Mouse (Mus musculus): Measurements from ENCODE around the gene Trabd.

Trabd gene

GRCm38 (mm10) chr15:89076156-89076731 is 1.3 kb downstream of the Trabd start:
- DNase-seq (ENCODE audit: low spot score in 2 of 2) = peak in 1 of 2 experiments; percentile 45

GRCm38 (mm10) chr15:89078208-89078836 is 3.4 kb downstream of the Trabd start:
- no peak for DNase-seq (ENCODE audit: low spot score in 2 of 2)

- DNase-seq (ENCODE audit: low spot score in 2 of 2) = no peak
These were observed 9.0 kb downstream of the Trabd start for GRCm38 (mm10) chr15:89083906-89084305.

GRCm38 (mm10) chr15:89084826-89085225 is 9.9 kb downstream of the Trabd start:
- no peak for DNase-seq (ENCODE audit: low spot score in 2 of 2)

DNA sequence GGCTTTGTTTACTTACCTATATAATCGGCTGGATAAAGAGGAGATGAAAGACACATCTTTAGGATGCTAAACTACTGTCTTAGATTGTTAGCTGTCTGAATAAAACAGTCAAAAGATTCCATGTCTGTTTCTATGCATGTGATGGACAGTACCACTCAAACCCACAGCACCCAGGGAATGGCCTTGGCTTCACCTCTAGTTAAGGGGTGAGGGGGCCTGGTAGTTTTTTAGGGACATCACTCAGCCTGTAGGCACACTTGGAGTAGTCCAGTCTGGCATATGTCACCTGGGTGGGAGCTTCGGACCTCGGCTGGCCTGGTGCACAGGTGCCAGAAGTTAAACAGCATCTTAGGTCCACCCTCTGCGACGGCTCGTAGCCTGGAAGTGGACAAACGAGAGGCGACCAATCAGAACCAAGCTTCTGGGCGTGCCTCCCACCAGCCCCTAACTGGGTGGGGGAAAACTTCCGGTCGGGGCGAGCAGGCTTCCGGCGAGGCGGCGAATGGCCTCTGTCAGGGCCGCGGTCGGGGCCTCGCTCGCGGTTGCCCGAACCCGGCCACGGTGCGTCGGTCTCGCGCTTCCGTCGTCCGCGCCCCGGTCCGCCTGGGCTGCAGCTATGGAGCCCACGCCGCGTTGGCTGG is 13.8 kb downstream of the Trabd start, which contains the start of gene Selenoo:
TSS of gene Selenoo (plus strand) at position 478 of the 641 bp plus-strand sequence.
- peak; percentile 90 for DNase-seq (ENCODE audit: low spot score in 2 of 2)

- DNase-seq (ENCODE audit: low spot score in 2 of 2) = no peak
These were observed 14.5 kb downstream of the Trabd start for GRCm38 (mm10) chr15:89089248-89090051.

DNA sequence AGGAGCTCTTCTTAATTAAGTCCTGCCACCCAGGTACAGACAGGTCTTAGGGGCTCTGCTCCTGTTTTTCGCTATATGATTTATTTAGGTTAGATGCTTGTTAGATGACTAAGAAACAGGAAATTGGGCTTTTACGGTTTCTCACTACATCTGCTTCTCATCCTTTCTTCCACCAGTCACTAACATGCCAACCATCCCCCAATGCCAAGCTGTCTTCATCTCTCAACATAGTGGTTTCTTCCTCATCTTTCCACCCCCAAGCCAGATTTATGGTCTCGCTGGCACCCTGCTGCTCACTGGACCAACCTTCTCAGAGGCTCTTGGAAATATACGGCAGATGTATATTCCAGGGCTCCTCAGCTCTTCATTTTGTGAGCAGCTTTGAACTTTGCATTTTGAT is 15.7 kb downstream of the Trabd start:
- no peak for DNase-seq (ENCODE audit: low spot score in 2 of 2)

DNA sequence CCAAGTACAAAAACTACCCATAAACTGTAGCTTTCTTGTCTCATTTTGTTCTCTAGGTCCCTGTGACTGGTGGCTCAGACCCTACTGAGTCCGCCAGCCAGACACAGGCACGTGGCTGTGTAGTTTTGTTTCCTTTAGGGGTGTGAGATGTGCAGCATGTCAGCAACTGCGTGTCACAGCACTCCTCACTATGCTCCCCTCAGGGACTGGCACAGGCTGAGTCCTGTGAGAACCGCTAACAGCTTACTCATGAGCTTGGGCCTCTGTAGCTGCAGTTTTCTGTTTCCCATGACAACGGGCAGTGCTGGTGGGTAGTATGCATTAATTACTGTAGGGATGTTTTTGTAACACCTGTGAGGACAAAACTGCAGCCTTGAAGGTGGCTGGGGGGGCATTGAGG is 17.3 kb downstream of the Trabd start:
- DNase-seq (ENCODE audit: low spot score in 2 of 2) = no peak

DNA sequence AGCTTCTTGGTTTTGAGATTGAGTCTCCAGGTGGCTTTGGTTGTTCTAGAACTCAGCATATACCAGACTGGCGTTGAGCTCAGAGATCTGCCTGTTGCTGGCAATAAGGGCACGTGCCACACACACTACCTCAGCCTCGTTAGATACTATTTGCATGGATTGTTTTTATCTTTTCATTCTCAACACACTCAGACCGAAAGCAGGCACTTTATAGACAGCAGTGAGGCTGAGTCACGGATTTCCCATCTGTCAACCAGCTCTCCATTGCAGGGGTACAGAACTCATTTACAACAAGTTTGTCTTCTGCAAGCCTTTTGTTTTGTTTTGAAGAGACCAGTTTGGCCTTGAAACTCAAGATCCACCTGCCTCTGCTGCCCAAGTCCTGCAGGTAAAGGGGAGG is 22.5 kb downstream of the Trabd start:
- DNase-seq (ENCODE audit: low spot score in 2 of 2) = no peak

DNA sequence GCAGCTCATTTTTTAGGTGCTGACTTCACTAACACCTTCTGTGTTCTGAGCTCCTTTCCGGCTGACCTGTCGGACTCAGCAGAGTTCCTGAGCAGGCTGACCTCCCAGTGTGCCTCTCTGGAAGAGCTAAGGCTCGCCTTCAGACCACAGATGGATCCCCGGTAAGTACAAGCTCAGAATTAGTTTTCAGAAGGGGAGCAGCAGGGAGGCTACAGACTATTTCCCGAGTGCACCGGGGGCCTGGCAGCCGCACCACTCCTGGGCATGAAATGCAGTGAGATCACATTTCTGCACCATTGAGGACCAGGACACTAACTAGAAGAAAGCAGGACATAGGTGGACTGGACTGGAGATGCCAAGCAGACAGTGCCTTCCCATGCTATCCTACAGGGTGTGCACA is 23.7 kb downstream of the Trabd start:
- DNase-seq (ENCODE audit: low spot score in 2 of 2) = no peak

DNA sequence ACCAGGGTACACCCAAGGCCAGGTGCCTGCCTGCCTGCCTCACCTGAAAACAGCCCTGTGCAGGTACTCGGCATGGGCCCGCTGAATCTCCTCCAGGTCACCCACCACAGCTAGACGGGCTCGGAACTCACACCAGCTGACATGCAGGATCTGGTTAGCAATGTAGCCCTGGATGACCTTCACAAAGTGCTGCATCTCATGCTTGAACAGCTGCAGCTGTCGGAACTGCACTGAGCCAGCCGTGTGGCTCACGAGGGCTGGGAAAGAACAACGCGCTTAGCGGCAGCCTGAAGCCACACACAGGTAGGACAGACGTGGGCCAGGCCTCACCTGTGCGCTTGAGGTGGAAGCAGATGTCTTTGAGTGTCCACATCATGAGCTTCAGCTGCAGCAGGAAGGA is 25.9 kb downstream of the Trabd start:
- DNase-seq (ENCODE audit: low spot score in 2 of 2) = no peak

DNA sequence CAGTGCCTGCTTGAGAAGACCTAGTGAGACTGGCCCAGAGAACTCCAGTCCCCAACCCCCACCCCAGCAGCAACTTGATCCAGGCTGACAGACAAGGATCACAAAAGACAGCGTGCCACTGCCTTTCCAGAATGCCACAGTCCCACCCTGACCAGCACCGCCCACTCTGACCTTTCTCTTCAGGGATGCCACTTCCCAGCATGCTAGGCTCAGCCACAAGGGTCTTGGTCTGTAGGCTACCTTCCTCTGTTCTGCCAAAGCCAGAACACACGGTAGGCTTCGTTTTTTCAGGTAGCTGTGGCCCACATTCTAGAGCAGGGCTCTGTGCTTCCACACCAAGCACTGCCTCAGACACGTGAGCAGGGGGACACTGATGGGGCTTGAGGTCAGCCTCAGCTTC is 27.7 kb downstream of the Trabd start:
- no peak for DNase-seq (ENCODE audit: low spot score in 2 of 2)

DNA sequence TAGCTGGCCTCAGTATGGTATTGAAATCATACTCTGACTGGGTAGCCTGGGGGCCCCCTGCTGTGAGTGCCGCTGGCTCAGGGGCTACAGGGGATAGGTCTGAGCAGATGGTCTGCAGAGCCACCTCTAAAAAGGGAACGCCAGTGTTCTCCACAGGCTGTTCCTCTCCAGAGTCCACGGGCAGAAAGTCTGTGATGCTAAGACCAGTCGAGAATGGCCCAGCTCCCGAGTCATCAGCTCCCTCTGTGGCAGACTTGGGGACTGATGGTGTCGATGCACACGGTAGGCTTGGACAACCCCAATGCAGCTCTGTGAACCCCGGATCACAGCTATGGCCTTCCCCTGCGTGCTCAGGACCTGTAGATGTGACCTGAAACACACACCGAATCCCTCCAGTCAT is 29.0 kb downstream of the Trabd start:
- no peak for DNase-seq (ENCODE audit: low spot score in 2 of 2)

DNA sequence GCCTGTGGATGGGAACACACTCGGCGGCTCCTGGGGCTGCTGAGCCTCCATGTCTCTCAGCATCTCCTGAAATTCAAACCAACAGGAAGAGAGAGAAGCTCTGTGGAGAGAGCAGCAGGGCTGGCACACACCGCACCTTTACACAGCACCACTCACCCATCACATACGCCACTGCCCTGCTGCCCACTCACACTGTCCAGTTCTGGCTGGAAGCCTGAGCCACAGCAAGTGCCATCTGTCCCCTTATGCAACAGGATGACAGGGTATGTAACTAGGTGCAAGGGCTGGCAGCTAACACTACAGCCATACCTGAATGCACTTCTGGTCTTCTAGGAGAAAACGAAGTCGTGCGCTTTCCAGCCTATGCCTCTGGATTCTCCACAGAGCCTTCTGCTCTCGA is 29.5 kb downstream of the Trabd start:
- DNase-seq (ENCODE audit: low spot score in 2 of 2) = peak; percentile 59 to 76

- peak; percentile 46 to 65 for DNase-seq (ENCODE audit: low spot score in 2 of 2)
These were observed 31.1 kb downstream of the Trabd start for GRCm38 (mm10) chr15:89106073-89106472.

DNA sequence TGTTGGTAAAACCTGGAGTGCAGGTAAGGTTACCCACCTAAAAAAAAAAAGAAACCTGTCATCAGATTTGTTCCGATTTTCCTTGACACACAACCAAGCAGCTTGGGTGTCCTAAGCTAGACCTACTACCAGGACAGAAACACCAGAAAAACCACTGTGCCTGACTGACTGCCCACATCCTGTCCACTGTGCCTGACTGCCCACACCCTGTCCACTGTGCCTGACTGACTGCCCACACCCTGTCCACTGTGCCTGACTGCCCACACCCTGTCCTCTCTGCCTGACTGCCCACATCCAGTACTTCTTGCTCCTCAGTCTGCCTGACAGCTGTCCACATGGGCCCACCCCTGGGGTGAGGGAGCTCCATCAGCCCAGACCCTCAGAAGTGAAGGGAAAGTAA is 32.1 kb downstream of the Trabd start:
- DNase-seq (ENCODE audit: low spot score in 2 of 2) = no peak

DNA sequence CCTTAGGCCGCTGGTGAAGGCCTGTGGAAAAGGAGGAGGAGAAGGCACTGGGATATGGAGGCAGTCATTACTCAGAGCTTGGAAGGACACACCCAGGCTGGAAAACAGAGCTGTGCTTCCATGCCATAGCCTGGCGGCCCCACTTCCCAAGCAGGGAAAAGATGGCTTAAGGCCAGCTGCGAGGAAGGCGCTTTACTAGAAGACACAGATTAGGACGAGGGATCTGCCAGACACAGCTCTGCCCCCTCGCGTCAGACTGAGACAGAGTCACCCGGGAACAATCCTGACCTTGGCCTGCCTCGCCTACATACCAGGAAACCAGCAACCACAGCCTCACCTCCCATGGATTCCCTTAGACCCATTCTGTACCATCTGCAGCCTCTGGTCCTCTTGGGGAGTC is 35.2 kb downstream of the Trabd start:
- DNase-seq (ENCODE audit: low spot score in 2 of 2) = no peak

- DNase-seq (ENCODE audit: low spot score in 2 of 2) = no peak
These were observed 43.1 kb downstream of the Trabd start for GRCm38 (mm10) chr15:89118007-89118406.

- peak; percentile 96 to 98 for DNase-seq (ENCODE audit: low spot score in 2 of 2)
These were observed 47.9 kb downstream of the Trabd start, which contains the start of gene Tubgcp6 for GRCm38 (mm10) chr15:89122649-89123366. TSS of gene Tubgcp6 (minus strand) at chr15:89123112.

DNA sequence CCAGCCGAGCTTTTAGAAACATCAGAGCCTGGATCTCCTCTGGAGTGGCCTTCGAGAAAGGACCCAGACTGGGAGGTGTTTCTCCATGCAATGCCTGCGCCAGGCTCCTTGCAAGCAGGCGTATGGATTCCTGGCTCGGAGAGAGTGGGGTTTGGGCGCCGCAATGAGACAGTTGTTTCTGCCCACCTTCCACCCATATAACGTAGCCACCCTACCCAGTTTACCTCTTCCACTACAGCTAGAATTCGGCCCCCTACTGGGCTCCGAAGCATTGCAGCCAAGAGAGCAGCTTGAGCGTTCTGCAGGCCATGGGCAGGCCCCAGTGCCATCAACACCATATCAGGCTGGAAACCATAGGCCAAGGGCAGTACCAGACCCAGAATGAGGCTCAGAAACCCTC is 48.7 kb downstream of the Trabd start:
- peak in 1 of 2 experiments; percentile 70 for DNase-seq (ENCODE audit: low spot score in 2 of 2)

DNA sequence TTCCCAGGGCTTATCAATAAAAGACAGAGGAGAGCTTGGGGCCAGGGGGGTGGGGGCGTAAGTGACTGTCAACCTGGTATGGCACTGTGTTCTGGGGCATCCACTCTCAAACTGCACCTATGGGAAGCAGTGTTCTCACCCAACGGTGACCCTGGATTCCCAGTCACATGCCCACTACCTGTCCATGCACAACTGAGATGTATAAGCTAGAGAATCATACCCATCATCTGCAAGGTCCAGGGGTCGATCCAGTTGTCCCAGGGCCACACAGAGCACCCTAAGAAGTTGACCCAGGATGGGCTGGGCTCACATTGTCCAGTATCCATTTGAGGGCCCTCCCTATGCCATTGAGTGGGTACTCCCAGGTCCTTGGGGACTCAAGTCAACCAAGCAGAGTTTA is 49.4 kb downstream of the Trabd start:
- DNase-seq (ENCODE audit: low spot score in 2 of 2) = no peak

GRCm38 (mm10) chr15:89125351-89125750 is 50.4 kb downstream of the Trabd start:
- DNase-seq (ENCODE audit: low spot score in 2 of 2) = no peak
